Mouse (Mus musculus) heart, postnatal 25 days (tissue): ENCODE data around the gene Naa10. TPM values are rescaled to one million over a fixed set of nuclear protein-coding genes. Genes with fewer than 3 reads are reported as not detected.

Source experiments
- DNase-seq: peaks from one replicate; pipeline ENCODE4 v3.0.0; 2022; ENCODE audit warnings: low spot score
- intact Hi-C: fragments of 180-260 bp; cut with DNase I; formaldehyde crosslinking; loops from one replicate; pipeline ENCODE4 v1.15.1; 2025
- total RNA-seq, 2 experiments: library from RNA; stranded (reverse); gene quantifications; 2 replicates each; pipeline ENCODE4 v1.2.3; 2021

Naa10 gene
- total RNA-seq, 2 experiments from 2014 or later, result 61.5 to 69.3 TPM

DNA sequence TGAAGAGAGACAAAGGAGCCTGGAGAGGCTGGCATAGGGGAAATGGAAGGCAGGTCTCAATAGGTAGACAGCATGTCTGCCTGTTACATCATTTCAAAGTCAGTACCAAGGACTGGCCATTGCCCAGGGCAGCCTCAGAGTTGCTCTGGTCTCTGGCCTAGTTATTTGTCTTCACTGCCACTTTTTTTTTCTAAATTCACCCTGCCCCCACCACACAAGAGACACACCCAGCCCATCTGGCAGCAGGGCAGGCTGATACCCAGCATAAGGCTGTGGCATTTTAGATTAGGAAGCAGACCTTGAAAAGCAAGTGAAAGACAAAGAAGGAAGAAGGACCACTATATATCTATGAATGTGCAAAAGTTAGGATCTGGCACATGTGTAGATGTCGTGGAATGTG is 53.9 kb downstream of the Naa10 start:
- no peak for DNase-seq
- intact Hi-C loops, result no loop called here

DNA sequence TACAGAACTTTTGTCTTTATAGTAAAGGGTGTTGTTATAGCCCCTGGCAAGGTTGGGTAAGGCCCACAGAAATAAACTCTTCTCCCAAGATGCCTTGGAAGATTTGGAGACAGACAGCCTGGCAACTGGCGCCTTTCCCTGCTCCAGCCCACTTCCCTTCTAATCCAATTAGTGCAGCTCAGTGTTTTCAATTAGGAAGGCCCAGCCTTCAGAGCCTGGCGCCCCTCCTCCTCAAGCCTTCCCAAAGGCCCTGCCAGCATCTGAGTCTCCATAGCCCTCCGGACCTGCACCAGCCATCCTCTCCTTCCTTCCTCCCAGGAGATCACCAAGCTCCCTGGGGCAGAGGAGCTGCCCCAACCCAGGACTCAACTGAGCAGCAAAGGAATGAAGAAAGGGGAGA is 54.5 kb downstream of the Naa10 start:
- no peak for DNase-seq
- intact Hi-C loops, result no loop called here

Other genes starting within 250 kb of the Naa10 start
- gene Slc6a8, start 248.8 kb downstream of the Naa10 start, total RNA-seq, result 100 to 1,000 TPM; 123 to 125 TPM
- gene Bcap31, start 205.8 kb downstream of the Naa10 start, total RNA-seq, result 10 to 100 TPM; 76.5 to 81.9 TPM
- 10 to 100 TPM; 29.1 to 30.6 TPM for gene Abcd1, start 205.3 kb downstream of the Naa10 start, total RNA-seq
- 1 to 10 TPM; 1.6 to 1.7 TPM for gene Plxnb3, start 164.9 kb downstream of the Naa10 start, total RNA-seq
- 10 to 100 TPM; 29.5 to 32.8 TPM for gene Srpk3, start 147.5 kb downstream of the Naa10 start, total RNA-seq
- 100 to 1,000 TPM; 607 to 615 TPM for gene Idh3g, start 135.0 kb downstream of the Naa10 start, total RNA-seq
- 10 to 100 TPM; 83.8 to 87.4 TPM for gene Ssr4, start 134.9 kb downstream of the Naa10 start, total RNA-seq
- 1 to 10 TPM; 1.7 to 1.8 TPM for gene Pdzd4, start 97.0 kb downstream of the Naa10 start, total RNA-seq
- not detected for gene Avpr2, start 29.8 kb downstream of the Naa10 start, total RNA-seq
- gene L1cam, start 25.8 kb downstream of the Naa10 start, total RNA-seq, result 1 to 10 TPM; 2.2 to 2.3 TPM
- 1 to 10 TPM; 1.5 to 1.8 TPM for gene Arhgap4, start 74 bp downstream of the Naa10 start, total RNA-seq
- 1 to 10 TPM; 5.8 to 6.2 TPM for gene Renbp, start 8.9 kb upstream of the Naa10 start, total RNA-seq
- gene Hcfc1, start 44.4 kb upstream of the Naa10 start, total RNA-seq, result 10 to 100 TPM; 39.3 to 41.8 TPM
- 10 to 100 TPM; 58.1 to 60.1 TPM for gene Irak1, start 102.0 kb upstream of the Naa10 start, total RNA-seq
- gene Opn1mw, start 205.5 kb upstream of the Naa10 start, total RNA-seq, result not detected
- 10 to 100 TPM; 27.2 to 30.1 TPM for gene Mecp2, start 213.4 kb upstream of the Naa10 start, total RNA-seq
- not detected for gene Tex28, start 245.9 kb upstream of the Naa10 start, total RNA-seq